10 mouse cellular contexts compared by ENCODE assay signal in the genomic region with DNA sequence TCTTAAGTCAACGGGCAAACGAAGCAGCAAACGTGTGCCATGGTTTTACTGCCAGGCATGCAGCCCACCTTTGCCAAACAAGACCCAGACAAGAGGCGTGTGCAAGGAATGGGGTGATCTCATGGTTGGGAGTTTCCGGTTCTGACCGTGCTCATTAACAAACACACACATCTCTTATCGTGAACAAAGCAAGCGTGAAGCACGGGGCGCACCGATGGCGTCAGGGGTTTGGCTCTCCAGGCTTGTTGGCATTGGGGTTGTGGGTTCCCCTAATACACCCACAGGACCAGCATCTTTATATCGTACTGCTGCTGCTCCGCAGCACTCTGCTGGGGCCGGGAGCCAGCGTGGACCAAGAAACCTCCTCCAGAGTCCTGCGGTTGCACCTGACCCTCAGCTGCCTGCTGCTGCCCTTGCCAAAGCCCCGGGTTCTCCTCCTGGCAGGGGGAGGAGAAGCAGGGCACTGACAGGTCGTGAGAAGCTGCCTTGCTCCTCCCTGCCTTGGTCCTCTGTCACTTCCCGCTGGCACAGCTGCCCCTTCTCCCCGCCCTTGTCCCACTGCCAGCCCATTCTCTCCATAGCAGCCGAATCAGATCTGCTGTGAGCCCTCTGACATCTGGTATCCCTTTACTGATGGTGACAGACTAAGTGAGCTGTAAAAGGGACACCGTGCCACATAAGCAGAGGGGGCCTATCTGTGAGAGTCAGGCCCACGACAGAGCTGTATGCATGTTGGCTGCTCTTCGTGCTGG.
DNase-seq lines count a peak whose midpoint lies in the region; ATAC-seq and TF ChIP-seq lines count a peak whose summit lies in the region.
"Had no signal": no experiment of that assay in that cellular context is flagged by ENCODE, and none has a peak within 500 bp of the region (broad histone marks: within the 10 kb centered on the region; RNA-seq: fewer than 3 reads in every experiment).

No protein-coding gene starts in this region.

- H3K27me3 ChIP-seq in heart, embryonic 10.5 days (ENCODE audit: insufficient read depth, poor library complexity, severe bottlenecking): peaks cover 79% of the 10 kb centered on the region
- no peaks in the 10 kb centered on the region for H3K27me3 ChIP-seq in lung, postnatal 0 days (replicated peaks; ENCODE audit: insufficient read depth, low read length)
- H3K27me3 ChIP-seq: Patski had no signal

- DNase-seq in heart, adult 11 months: peak; percentile 93
- DNase-seq in heart, embryonic 10.5 days (ENCODE audit: low spot score): no peak
- no peak for DNase-seq in ES-E14 (ENCODE audit: low read depth, low spot score)
- DNase-seq in fibroblast of lung, adult 2 months (ENCODE audit: low read depth): peak; percentile 49
- DNase-seq in lung, postnatal 0 days (ENCODE audit: low spot score): peak; percentile 79
- no peak for DNase-seq in layer of hippocampus, postnatal 36 days
- DNase-seq in heart, adult 9 months (ENCODE audit: low spot score in 2 of 2): no peak

- H3K36me3 ChIP-seq in heart, embryonic 10.5 days: peaks cover 9% of the 10 kb centered on the region; the same call in 1 of the 2 replicates
- peaks cover 24% of the 10 kb centered on the region; the same call in 1 of the 2 replicates for H3K36me3 ChIP-seq in ES-E14 (ENCODE audit: control insufficient read depth, insufficient read depth, low read length, poor library complexity, severe bottlenecking)
- H3K36me3 ChIP-seq in lung, postnatal 0 days (ENCODE audit: insufficient read depth, low read length): peaks cover 23% of the 10 kb centered on the region

- TF ChIP-seq CTCF in lung, postnatal 0 days (IDR thresholded peaks at IDR 0.05): no peak

- no peak overlapping the region for H3K27ac ChIP-seq in heart, embryonic 10.5 days
- no peak overlapping the region for H3K27ac ChIP-seq in ES-E14 (ENCODE audit: insufficient read depth, low read depth, low read length, poor library complexity, severe bottlenecking)
- H3K27ac ChIP-seq in lung, postnatal 0 days (ENCODE audit: low read length): peak overlapping the region; percentile 66
- H3K27ac ChIP-seq: heart, embryonic 15.5 days had no signal

- 79% methylated on average over 25 of the region's 25 CpGs for WGBS in heart, embryonic 10.5 days
- 47% methylated on average over 25 of the region's 25 CpGs for WGBS in lung, postnatal 0 days

- peak; percentile 50; the same call in 1 of the 2 replicates for TF ChIP-seq EP300 in lung, postnatal 0 days (IDR thresholded peaks at IDR 0.05)

- in situ Hi-C loops in ES-E14 (cut with MboI; ENCODE audit: low sequenced_read_pairs in 2 of 2, unreplicated experiment in 2 of 2): loop anchor here in 1 of 2 experiments (10.0 kb wide), 1 partner anchor 133 kb away; no protein-coding TSS in a partner anchor

- no peak overlapping the region for H3K4me2 ChIP-seq in lung, postnatal 0 days (replicated peaks; ENCODE audit: low read depth, low read length)
- H3K4me2 ChIP-seq: heart, embryonic 15.5 days had no signal

- 0 out of 2 replicates have a peak overlapping the region, but pooled peaks have one; percentile 35 for H3K9ac ChIP-seq in ES-E14 (ENCODE audit: insufficient read depth, low read depth, low read length, poor library complexity, severe bottlenecking)
- no peak overlapping the region for H3K9ac ChIP-seq in lung, postnatal 0 days (replicated peaks; ENCODE audit: low read depth)
- H3K9ac ChIP-seq: heart, embryonic 15.5 days had no signal

- no peak overlapping the region for H3K4me3 ChIP-seq in heart, embryonic 10.5 days
- H3K4me3 ChIP-seq in ES-E14 (ENCODE audit: insufficient read depth in 1 of 2, low read depth in 1 of 2, low read length in 2 of 2, poor library complexity in 1 of 2, severe bottlenecking in 1 of 2): peak overlapping the region; percentile 25 to 40; a peak in 3 of 4 replicates
- H3K4me3 ChIP-seq in lung, postnatal 0 days (ENCODE audit: low read depth, low read length): no peak overlapping the region
- H3K4me3 ChIP-seq: heart, embryonic 15.5 days had no signal

- no peaks in the 10 kb centered on the region for H3K9me3 ChIP-seq in heart, embryonic 10.5 days
- no peaks in the 10 kb centered on the region for H3K9me3 ChIP-seq in ES-E14 (ENCODE audit: control insufficient read depth, insufficient read depth, low read depth, low read length)
- no peaks in the 10 kb centered on the region for H3K9me3 ChIP-seq in lung, postnatal 0 days (ENCODE audit: low read length)
- H3K9me3 ChIP-seq: heart, embryonic 15.5 days had no signal

- peak; percentile 71 for ATAC-seq in lung, postnatal 0 days
- no peak for ATAC-seq in CD4-positive, CD25-positive, alpha-beta regulatory T cell, adult 4 months
- ATAC-seq: Patski had no signal

- peaks cover 9% of the 10 kb centered on the region for H3K4me1 ChIP-seq in heart, embryonic 10.5 days
- H3K4me1 ChIP-seq in ES-E14 (ENCODE audit: control insufficient read depth in 2 of 2, insufficient read depth in 2 of 2, low read length in 2 of 2, poor library complexity in 1 of 2): peaks cover 2 to 23% of the 10 kb centered on the region in 2 experiments; a peak in 2 of 4 replicates
- peaks cover 6% of the 10 kb centered on the region for H3K4me1 ChIP-seq in lung, postnatal 0 days (ENCODE audit: insufficient read depth, low read depth, low read length)

TF ChIP-seq in ES-E14, 5 proteins besides CTCF, POLR2A, EP300 and RAD21:
- TF ChIP-seq HCFC1 (IDR thresholded peaks at IDR 0.05; ENCODE audit: borderline replicate concordance, insufficient read depth, low read length) (no peak), CHD2 (IDR thresholded peaks at IDR 0.05; ENCODE audit: low read depth, low read length) (no peak), ZNF384 (IDR thresholded peaks at IDR 0.05; ENCODE audit: low read depth, low read length) (no peak), MAFK (IDR thresholded peaks at IDR 0.05; ENCODE audit: insufficient read depth, low read depth, low read length) (no peak), ZC3H11A (IDR thresholded peaks at IDR 0.05; ENCODE audit: borderline replicate concordance, low read depth, low read length) (no peak)

Comparison
In these comparisons a context has a peak if more than half of its experiments do, and no peak if none do; other contexts are left out.
1. DNase-seq: peak in heart, adult 11 months (single experiment), fibroblast of lung, adult 2 months (single experiment) and lung, postnatal 0 days (single experiment); none in heart, embryonic 10.5 days (single experiment), ES-E14 (single experiment), layer of hippocampus, postnatal 36 days (0 of 2) and heart, adult 9 months (0 of 2).
2. H3K4me3 ChIP-seq: peak in ES-E14 (2 of 2); none in heart, embryonic 10.5 days (single experiment) and lung, postnatal 0 days (single experiment).